Mouse (Mus musculus) induced T-regulatory cell, adult 2 months (primary cell): ENCODE data around the gene Opa3.

Experiments
- DNase-seq: peaks from one replicate; pipeline ENCODE4 v3.0.0-alpha.2; 2012; ENCODE audit warnings: low read depth

Opa3 gene

DNA sequence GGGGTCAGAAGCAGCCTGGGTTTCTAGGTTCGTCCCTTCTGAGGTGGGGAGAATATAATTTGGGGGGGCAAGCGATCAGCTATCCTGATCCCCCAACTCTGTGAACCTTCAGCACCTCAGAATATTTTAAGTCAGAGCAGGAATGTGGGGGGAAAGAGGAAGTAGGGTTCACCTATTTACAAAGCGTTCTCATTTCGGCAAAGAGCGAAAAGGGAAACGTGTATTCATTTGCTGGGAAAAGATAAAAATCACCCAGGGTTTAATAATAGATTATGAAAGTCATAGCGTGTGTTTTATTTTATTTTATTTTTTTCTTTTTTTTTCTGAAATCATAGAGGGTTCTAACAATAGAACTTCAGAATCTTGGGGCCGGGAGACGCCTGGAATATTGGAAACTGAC, 13.2 kb upstream of the Opa3 start:
- no peak for DNase-seq

DNA sequence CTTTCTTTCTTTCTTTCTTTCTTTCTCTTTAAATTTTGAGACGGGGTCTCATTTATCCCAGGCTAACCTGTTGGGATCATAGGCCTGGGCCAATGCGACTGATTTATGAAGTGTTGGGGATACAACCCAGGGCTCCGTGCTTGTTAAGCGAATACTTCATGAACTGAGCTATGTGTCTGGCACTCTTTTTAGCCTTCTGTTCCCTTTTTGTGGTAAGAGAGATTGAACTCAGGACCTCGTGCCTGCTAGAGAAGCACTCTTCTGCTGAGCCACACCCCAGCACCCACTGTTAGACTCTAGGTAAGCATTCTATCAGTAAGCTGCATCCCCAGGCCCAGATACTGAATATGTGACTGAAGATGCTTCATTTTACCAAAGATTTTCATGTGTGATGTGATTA, 10.6 kb upstream of the Opa3 start:
- DNase-seq, result no peak

DNA sequence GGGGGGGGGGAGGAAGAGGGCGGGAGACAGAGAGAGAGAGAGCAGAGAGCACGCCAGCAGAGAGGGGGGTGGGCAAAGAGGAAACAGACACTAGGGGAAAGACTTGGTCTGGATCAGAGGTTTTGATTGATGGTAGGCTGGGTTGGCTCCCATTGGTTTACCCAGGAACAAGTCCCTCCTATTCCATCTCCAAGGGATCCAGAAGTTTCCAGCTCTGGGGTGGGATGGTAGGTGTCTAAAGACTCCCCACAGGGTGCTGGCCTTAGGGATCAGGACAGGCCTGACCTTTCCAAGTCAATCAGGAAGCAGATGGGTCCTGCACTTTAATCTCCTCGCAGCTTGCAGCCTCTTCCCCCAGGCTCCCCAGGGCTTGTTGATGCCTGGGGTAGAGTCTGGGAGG, 10.2 kb upstream of the Opa3 start:
- DNase-seq, result no peak

- peak; percentile 56 for DNase-seq
Observed at GRCm38 (mm10) chr7:19220061-19220460, 8.1 kb upstream of the Opa3 start.

GRCm38 (mm10) chr7:19222189-19222588, 5.9 kb upstream of the Opa3 start:
- no peak for DNase-seq

GRCm38 (mm10) chr7:19222875-19223274, 5.3 kb upstream of the Opa3 start:
- DNase-seq, result no peak

DNA sequence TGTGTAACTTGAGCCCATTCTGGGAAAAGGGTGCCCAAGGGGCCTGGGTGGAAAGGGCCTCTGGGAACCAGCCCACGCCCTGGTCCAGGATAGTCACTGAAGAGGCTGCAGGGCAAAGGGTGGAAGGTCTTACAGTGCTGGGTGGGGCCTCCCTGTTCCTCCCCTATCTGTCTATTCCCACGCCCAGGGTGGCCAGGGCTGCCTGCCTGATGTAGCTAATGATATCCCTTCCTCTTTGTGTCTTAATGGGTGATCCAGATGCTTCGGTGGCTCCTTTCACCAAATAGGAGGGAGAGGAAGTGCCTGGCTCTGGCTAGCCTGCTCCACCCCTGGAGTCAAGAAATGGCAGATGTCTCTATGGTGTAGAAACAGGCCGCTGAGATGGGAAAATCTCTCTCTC, 3.2 kb upstream of the Opa3 start:
- DNase-seq, result no peak

DNA sequence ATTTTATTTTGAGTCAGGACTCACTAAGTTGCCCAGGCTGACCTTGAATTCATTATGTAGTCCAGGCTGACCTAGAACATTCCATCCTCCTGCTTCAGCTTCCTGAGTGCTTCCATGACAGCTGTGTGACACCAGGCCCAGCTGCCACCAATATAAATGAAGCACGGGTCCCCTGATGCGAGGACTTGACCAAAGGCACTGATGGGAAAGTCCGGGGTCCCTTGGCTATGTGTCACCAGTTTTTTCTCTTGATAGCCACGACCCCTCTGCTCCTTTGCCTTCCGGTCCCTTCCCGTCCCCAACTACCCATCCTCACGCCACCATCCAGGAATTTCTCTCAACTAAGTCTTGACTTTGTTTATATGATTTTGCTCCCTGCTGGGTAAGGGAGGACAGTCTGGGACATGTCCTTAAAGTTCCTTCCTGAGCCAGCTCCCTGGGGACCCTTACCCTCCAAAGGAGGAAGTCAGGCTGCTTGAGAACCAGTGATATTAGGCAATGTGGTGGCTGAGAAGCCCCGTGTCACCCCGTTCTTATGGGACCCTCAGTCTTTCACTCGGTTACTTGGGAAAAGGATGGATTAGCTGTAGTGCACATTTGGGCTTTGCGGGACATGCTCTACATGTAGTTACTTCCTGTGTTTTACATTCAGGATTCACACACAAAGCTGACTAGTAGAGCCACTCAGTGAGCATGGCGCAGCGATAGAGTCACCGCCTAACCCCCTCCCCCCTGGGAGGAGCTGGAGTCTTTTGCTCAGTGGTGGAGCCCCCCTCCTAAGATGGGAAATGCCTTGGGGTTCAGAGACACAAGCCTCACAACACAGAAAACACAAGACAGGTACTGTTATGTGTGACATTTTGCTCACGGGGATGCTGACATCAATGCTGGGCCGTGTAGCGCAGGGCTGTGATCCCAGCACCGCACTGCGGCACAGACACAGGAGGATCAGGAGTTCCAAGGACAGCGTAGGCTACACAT, 1.0 kb upstream of the Opa3 start:
- DNase-seq, result peak; percentile 82

DNA sequence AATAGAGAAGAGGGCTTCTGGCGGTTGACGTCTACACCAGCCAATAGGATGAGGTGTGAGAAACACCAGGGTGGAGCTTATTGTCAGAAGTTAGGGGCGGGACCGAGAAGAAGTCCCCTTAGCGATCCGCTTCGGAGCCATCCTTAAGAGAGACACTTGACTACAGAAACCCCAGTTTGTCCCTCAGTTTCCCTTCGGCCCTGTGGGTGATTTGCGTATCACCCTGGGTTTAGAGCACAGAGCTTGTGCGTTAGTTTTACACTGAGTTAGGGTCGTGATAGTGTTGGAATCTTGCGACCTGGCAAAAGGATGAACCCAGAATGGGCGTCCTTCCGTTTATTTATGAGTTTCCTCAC, 637 bp downstream of the Opa3 start:
- no peak for DNase-seq

DNA sequence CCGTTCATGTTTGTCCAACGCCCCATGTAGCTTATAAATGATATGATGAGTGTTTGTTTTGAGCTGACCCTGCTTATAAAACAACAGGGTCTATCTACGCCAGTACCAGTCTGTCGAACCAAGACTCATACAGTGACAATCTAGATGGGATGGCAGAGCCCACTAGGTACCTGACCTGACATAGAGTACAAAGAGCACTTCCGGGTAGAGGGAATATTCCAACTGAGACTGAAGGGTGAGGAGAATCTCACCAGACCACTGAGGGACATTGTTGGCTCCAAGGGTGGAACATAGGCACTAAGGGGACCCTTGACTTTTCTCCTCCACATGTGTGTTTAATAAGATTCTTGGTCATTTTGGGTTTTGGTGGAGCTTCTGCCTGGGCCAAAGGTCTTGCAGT, 1.3 kb downstream of the Opa3 start:
- DNase-seq, result no peak

- no peak for DNase-seq
Observed at GRCm38 (mm10) chr7:19230041-19230580, 2.0 kb downstream of the Opa3 start.

DNA sequence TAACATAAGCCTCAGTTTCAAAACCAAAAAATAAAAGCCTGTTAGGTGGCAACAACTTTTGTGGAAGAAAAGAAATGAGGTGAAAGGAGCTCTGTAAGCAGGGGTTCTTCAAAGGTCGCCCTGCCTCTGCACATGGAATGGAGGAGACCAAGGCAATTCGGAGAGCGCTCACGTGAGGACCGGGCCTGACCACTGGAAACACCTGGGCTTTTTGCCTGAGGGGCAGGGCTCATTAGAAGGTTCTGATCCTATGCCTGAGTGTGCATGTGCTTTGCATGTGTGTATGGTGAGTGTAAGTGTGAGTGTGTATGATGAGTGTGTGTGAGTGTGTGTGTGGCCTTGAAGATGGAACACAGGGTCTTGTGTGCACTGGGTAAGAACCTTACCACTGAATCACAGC, 2.8 kb downstream of the Opa3 start:
- no peak for DNase-seq

- DNase-seq, result no peak
Observed at GRCm38 (mm10) chr7:19231849-19232248, 3.7 kb downstream of the Opa3 start.

GRCm38 (mm10) chr7:19234652-19235051, 6.5 kb downstream of the Opa3 start:
- no peak for DNase-seq

DNA sequence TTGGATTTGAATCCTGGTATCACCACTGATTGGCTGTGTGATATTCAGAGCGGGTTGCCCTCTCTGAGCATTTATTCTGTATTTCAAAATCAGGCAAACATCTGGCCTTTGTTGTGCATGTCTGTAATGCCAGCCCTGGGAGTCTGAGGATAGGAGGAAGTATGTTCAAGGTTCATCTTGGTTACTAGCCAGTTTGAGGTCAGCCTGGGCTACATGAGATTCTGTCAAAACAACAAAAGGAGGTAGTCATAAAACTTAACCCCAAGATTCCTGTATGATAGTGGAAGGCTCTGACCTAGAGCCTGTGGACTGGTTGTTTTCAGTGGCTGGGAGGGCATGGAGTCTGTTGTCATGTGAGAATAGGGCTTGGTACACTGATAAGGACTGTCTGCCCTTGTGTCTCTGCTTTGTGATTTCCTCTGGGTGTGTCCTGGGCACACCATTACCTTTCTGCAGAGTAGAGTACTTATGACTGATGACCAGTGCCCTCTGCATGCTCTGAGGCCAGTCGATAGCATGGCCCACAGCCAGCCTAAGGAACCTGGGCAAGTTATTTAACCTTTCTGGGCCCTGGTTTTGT, 7.0 kb downstream of the Opa3 start:
- DNase-seq, result no peak

DNA sequence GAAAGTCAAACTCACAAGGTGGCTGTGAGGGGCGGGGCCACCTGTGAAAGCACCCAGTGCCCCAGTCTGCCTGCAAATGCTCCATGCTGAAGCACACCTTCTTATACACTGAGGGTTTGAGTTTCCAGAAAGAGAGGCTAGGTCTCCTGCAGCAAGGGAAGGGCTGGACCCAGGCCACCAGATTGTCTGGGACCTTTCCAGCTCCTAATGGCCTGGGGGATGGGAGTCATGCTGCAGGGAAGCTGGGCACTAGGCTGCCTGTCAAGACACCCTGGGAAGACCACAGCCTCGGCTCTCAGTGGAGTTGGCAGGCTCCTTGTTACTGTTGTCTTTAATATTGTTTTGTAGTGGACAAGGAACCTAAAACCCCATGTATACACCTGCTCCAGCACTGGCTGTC, 8.3 kb downstream of the Opa3 start:
- no peak for DNase-seq

DNA sequence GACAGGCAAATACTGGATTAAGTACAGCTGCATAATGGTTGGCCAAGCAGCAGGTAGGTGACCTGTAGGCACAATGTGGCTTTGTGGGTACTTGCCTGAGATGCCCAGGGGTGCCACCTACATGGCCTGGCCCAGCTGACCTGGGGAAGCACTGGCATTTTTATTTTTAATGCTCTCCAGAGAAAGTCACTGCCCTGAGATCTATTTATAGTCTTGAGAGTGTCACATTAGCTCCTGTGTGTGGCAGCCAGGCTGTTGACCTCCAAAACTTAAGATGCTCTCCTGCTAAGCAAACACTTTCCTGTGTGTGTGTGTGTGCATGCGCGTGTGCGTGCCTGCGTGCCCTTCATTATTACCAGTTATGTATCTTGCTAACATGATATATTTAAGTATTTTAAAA, 10.2 kb downstream of the Opa3 start:
- no peak for DNase-seq

GRCm38 (mm10) chr7:19239423-19239822, 11.3 kb downstream of the Opa3 start:
- DNase-seq, result peak; percentile 93

- DNase-seq, result no peak
Observed at GRCm38 (mm10) chr7:19239986-19240385, 11.9 kb downstream of the Opa3 start.

- no peak for DNase-seq
Observed at GRCm38 (mm10) chr7:19240905-19241463, 12.8 kb downstream of the Opa3 start.

DNA sequence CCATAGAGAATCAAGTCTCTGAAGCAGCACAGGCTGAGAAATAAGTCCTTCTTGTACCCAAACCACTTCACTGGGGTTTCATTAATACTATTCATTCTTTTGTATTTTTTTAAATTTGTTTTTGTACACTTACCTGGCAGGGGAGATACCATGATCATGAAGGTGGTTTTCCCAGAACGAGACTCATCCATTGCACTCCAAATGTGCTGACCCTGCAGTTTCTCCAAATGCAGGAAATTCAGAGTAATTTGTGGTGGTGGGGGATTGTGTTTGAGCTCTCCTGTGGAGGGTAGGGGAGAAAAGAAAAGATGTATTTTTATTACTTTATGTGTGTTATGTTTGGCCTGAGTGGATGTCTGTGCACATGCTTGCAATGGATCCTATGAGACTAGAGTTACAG, 13.9 kb downstream of the Opa3 start:
- DNase-seq, result no peak

GRCm38 (mm10) chr7:19243858-19244257, 15.7 kb downstream of the Opa3 start:
- DNase-seq, result no peak

- DNase-seq, result no peak
Observed at GRCm38 (mm10) chr7:19245083-19245482, 16.9 kb downstream of the Opa3 start.
